Mouse (Mus musculus) erythroblast, embryonic 14.5 days (primary cell): ENCODE measurements around the gene Fdxr.

Experiments
- GATA1 ChIP-seq: IDR thresholded peaks from 2 replicates; pipeline ENCODE4 v1.6.1; 2012; ENCODE audit warnings: low read length, inconsistent platforms, mixed read lengths
- TAL1 ChIP-seq: IDR thresholded peaks from 3 replicates; pipeline ENCODE4 v1.6.1; 2012; ENCODE audit warnings: low read length, inconsistent platforms, mixed read lengths

- TF ChIP-seq TAL1 (no peak), GATA1 (no peak)
Observed at GRCm38 (mm10) chr11:115286201-115286993, 9.5 kb upstream of the Fdxr start.
